Mouse (Mus musculus) left cerebral cortex, adult 18-20 months (tissue): ENCODE measurements around the gene Pkd1l2. TPM values are rescaled to one million over a fixed set of nuclear protein-coding genes. Genes with fewer than 3 reads are reported as not detected.

Experiments
- DNase-seq, 2 experiments: peaks; one replicate each; pipeline ENCODE4 v3.0.0; 2021 to 2022; ENCODE audit warnings: low spot score in 2 of 2, mixed read lengths in 1 of 2
- long read RNA-seq, 2 experiments: library from polyadenylated mRNA; stranded (forward); transcript quantifications; one replicate each; pipeline ENCODE4 v2.0.0; 2021
- total RNA-seq, 2 experiments: library from RNA; stranded (reverse); gene quantifications; 2 replicates each; pipeline ENCODE4 v1.2.3; 2021

Pkd1l2 gene
- total RNA-seq = under 1 TPM; 0.07 to 0.26 TPM
- long read RNA-seq, experiment 1, partial matches to known transcripts = 0 of 2 reads
- long read RNA-seq, experiment 1, other reads (novel, unspliced or antisense) = 2 of 2 reads
- long read RNA-seq, experiment 2 = 0 reads

- no peak for DNase-seq
These were observed at the start of gene Pkd1l2 for GRCm38 (mm10) chr8:117082399-117082872. Gene Pkd1l2 (minus strand): TSS chr8:117082449.

GRCm38 (mm10) chr8:117127063-117127462 lies 44.8 kb upstream of the Pkd1l2 start:
- no peak for DNase-seq

- DNase-seq = no peak
These were observed 44.2 kb upstream of the Pkd1l2 start for GRCm38 (mm10) chr8:117126411-117126810.

GRCm38 (mm10) chr8:117125854-117126253 lies 43.6 kb upstream of the Pkd1l2 start:
- no peak for DNase-seq

GRCm38 (mm10) chr8:117123850-117124633 lies 41.8 kb upstream of the Pkd1l2 start:
- no peak for DNase-seq

GRCm38 (mm10) chr8:117121277-117121676 lies 39.0 kb upstream of the Pkd1l2 start:
- DNase-seq = no peak

GRCm38 (mm10) chr8:117118409-117118808 lies 36.2 kb upstream of the Pkd1l2 start:
- peak in 1 of 2 experiments; percentile 15 for DNase-seq

GRCm38 (mm10) chr8:117116534-117116933 lies 34.3 kb upstream of the Pkd1l2 start:
- DNase-seq = no peak

- DNase-seq = no peak
These were observed 33.6 kb upstream of the Pkd1l2 start for GRCm38 (mm10) chr8:117115676-117116446.

- DNase-seq = no peak
These were observed 32.8 kb upstream of the Pkd1l2 start for GRCm38 (mm10) chr8:117115094-117115493.

- DNase-seq = no peak
These were observed 30.0 kb upstream of the Pkd1l2 start for GRCm38 (mm10) chr8:117112261-117112660.

GRCm38 (mm10) chr8:117111641-117112040 lies 29.4 kb upstream of the Pkd1l2 start:
- no peak for DNase-seq

- peak; percentile 23 to 47 for DNase-seq
These were observed 27.6 kb upstream of the Pkd1l2 start for GRCm38 (mm10) chr8:117109801-117110390.

- DNase-seq = no peak
These were observed 26.9 kb upstream of the Pkd1l2 start for GRCm38 (mm10) chr8:117109018-117109711.

GRCm38 (mm10) chr8:117107533-117107932 lies 25.3 kb upstream of the Pkd1l2 start:
- DNase-seq = peak; percentile 74 to 85

GRCm38 (mm10) chr8:117097564-117098191 lies 15.4 kb upstream of the Pkd1l2 start:
- DNase-seq = peak in 1 of 2 experiments; percentile 21

GRCm38 (mm10) chr8:117097051-117097563 lies 14.9 kb upstream of the Pkd1l2 start:
- DNase-seq = no peak

- DNase-seq = no peak
These were observed 13.4 kb upstream of the Pkd1l2 start, which contains the start of gene Bco1 for GRCm38 (mm10) chr8:117095647-117096046. Gene Bco1 (plus strand): TSS chr8:117095854.

- DNase-seq = peak; percentile 46 to 53
These were observed 11.8 kb upstream of the Pkd1l2 start for GRCm38 (mm10) chr8:117094053-117094452.

GRCm38 (mm10) chr8:117089802-117090201 lies 7.6 kb upstream of the Pkd1l2 start:
- no peak for DNase-seq
